Mouse (Mus musculus) ES-Bruce4 (cell line): Measurements from ENCODE around the gene Drc7.

ENCODE experiments used
- CTCF ChIP-seq: IDR thresholded peaks from one replicate; pipeline ENCODE4 v1.8.1; 2011; ENCODE audit warnings: low read depth, low read length
- POLR2A ChIP-seq: IDR thresholded peaks from one replicate; pipeline ENCODE4 v1.8.1; 2011; ENCODE audit warnings: low read length; ENCODE audit not compliant: insufficient read depth

DNA sequence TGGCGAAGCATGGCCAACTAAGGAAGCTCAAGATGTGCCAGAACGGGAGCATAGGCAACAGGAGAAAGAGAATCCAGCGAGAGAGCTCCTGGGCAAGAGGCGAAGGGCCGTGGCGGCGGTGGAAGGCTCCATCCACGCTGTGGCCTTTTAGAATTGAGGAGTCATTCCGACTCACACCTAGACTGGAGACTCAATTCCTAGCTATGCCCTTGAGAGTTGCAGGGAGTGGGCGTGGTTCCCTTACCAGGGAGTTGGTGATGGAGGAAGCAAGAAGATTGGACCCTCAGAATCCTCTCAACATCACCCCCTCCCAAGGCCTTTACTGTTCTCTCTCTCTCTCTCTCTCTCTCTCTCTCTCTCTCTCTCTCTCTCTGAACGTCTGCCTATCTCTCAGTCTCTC is 26.7 kb downstream of the Drc7 start:
- no peak for TF ChIP-seq CTCF
- TF ChIP-seq POLR2A: no peak
